Mouse (Mus musculus) small intestine, adult 2 months (tissue): ENCODE measurements around the gene Gtpbp6.

ENCODE experiments used
- CTCF ChIP-seq: fragments of 200-500 bp; IDR thresholded peaks from 2 replicates; pipeline ENCODE4 v1.5.1; 2012; ENCODE audit warnings: low read depth, mild to moderate bottlenecking, control low read depth, inconsistent platforms, low read length, moderate library complexity, mixed read lengths; ENCODE audit not compliant: insufficient replicate concordance, insufficient read length; ENCODE audit errors: extremely low read depth
- POLR2A ChIP-seq: fragments of 200-500 bp; IDR thresholded peaks from 2 replicates; pipeline ENCODE4 v1.6.1; 2012; ENCODE audit warnings: low read depth, mild to moderate bottlenecking, control low read depth, inconsistent platforms, low read length, moderate library complexity

GRCm38 (mm10) chr5:110136087-110136464 lies 28.1 kb upstream of the Gtpbp6 start:
- TF ChIP-seq CTCF (no peak), POLR2A (no peak)
